29 mouse cellular contexts compared by ENCODE assay signal in the genomic region with DNA sequence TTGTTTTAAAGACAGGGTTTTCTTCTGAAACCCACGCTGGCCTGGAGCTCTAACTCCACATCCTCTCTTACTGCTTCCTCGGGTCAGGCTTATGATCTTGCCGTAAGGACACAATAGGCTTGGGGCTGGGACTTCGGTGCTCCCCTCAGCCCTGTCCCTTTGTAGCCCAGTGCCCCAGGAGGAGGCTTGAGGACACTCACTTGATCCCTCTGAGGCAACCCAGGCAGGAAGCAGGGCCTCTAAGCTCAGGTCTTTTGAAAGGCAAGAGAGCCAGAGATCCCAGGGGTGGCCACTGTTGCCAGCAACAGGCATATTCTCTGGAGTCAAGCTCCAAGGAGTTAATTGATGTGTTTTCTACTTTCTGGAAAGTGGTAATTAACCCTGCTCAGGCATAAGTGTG. TPM values are rescaled to one million over a fixed set of nuclear protein-coding genes. Genes with fewer than 3 reads are reported as not detected.
DNase-seq lines count a peak whose midpoint lies in the region; ATAC-seq and TF ChIP-seq lines count a peak whose summit lies in the region.
"Had no signal": no experiment of that assay in that cellular context is flagged by ENCODE, and none has a peak within 500 bp of the region (broad histone marks: within the 10 kb centered on the region; RNA-seq: fewer than 3 reads in every experiment).

No protein-coding gene starts in this region.

- H3K4me1 ChIP-seq in forebrain, embryonic 15.5 days: peaks cover 38% of the 10 kb centered on the region
- peaks cover 36% of the 10 kb centered on the region for H3K4me1 ChIP-seq in forebrain, embryonic 10.5 days
- H3K4me1 ChIP-seq in heart, embryonic 12.5 days (replicated peaks): peaks cover 29% of the 10 kb centered on the region
- peaks cover 2% of the 10 kb centered on the region; the same call in 1 of the 2 replicates for H3K4me1 ChIP-seq in heart, adult 2 months (ENCODE audit: control insufficient read depth, insufficient read depth, low read length)
- peaks cover 13% of the 10 kb centered on the region for H3K4me1 ChIP-seq in intestine, embryonic 14.5 days (replicated peaks; ENCODE audit: control insufficient read depth, insufficient read depth, low read length)
- 0 out of 2 replicates have a peak, but pooled peaks cover 2% of the 10 kb centered on the region for H3K4me1 ChIP-seq in intestine, postnatal 0 days (replicated peaks; ENCODE audit: control insufficient read depth, insufficient read depth, low read length)

- WGBS in forebrain, embryonic 15.5 days: 49% methylated on average over 4 of the region's 4 CpGs
- 65% methylated on average over 4 of the region's 4 CpGs for WGBS in forebrain, embryonic 10.5 days
- 72% methylated on average over 4 of the region's 4 CpGs for WGBS in heart, embryonic 12.5 days
- WGBS in heart, adult 2 months: 43% methylated on average over 4 of the region's 4 CpGs
- 76% methylated on average over 4 of the region's 4 CpGs for WGBS in intestine, embryonic 14.5 days
- 81% methylated on average over 4 of the region's 4 CpGs for WGBS in intestine, postnatal 0 days

- H3K9me3 ChIP-seq in forebrain, embryonic 15.5 days: no peaks in the 10 kb centered on the region
- no peaks in the 10 kb centered on the region for H3K9me3 ChIP-seq in forebrain, embryonic 10.5 days
- no peaks in the 10 kb centered on the region for H3K9me3 ChIP-seq in heart, embryonic 12.5 days (replicated peaks)
- H3K9me3 ChIP-seq in intestine, embryonic 14.5 days (ENCODE audit: control insufficient read depth, low read length): no peaks in the 10 kb centered on the region
- no peaks in the 10 kb centered on the region for H3K9me3 ChIP-seq in intestine, postnatal 0 days (ENCODE audit: control insufficient read depth)
- H3K9me3 ChIP-seq: G1E; hindbrain, embryonic 15.5 days; limb, embryonic 13.5 days; liver, embryonic 12.5 days; megakaryocyte, embryonic 14.5 days; midbrain, embryonic 13.5 days had no signal

- peaks cover 80% of the 10 kb centered on the region for H3K36me3 ChIP-seq in forebrain, embryonic 15.5 days
- H3K36me3 ChIP-seq in forebrain, embryonic 10.5 days (replicated peaks): peaks cover 98% of the 10 kb centered on the region
- H3K36me3 ChIP-seq in heart, embryonic 12.5 days: peaks cover 82% of the 10 kb centered on the region
- peaks cover 3% of the 10 kb centered on the region; the same call in 1 of the 2 replicates for H3K36me3 ChIP-seq in heart, adult 2 months (ENCODE audit: control insufficient read depth, insufficient read depth, low read length)
- H3K36me3 ChIP-seq in intestine, embryonic 14.5 days (ENCODE audit: control insufficient read depth, insufficient read depth, low read length): peaks cover 88% of the 10 kb centered on the region
- H3K36me3 ChIP-seq in intestine, postnatal 0 days (ENCODE audit: control insufficient read depth, insufficient read depth): peaks cover 56% of the 10 kb centered on the region

- 0 out of 2 replicates have a peak, but pooled peaks cover 2% of the 10 kb centered on the region for H3K79me2 ChIP-seq in heart, adult 2 months (replicated peaks; ENCODE audit: control insufficient read depth, insufficient read depth, low read length)

- H3K27ac ChIP-seq in forebrain, embryonic 15.5 days (replicated peaks): 0 out of 2 replicates have a peak overlapping the region, but pooled peaks have one; percentile 27
- H3K27ac ChIP-seq in forebrain, embryonic 10.5 days: no peak overlapping the region
- H3K27ac ChIP-seq in heart, embryonic 12.5 days (ENCODE audit: poor library complexity, severe bottlenecking): no peak overlapping the region
- H3K27ac ChIP-seq in heart, adult 2 months: no peak overlapping the region
- H3K27ac ChIP-seq in intestine, embryonic 14.5 days (ENCODE audit: low read depth): no peak overlapping the region
- H3K27ac ChIP-seq in intestine, postnatal 0 days (ENCODE audit: low read depth, low read length): no peak overlapping the region; the same call in 1 of the 2 replicates
- H3K27ac ChIP-seq: hindbrain, embryonic 15.5 days; layer of hippocampus, adult 2 months; left cerebral cortex, adult 2 months; limb, embryonic 13.5 days; liver, embryonic 12.5 days; midbrain, embryonic 13.5 days had no signal

- H3K27me3 ChIP-seq in forebrain, embryonic 15.5 days: no peaks in the 10 kb centered on the region
- H3K27me3 ChIP-seq in forebrain, embryonic 10.5 days (ENCODE audit: poor library complexity, severe bottlenecking): no peaks in the 10 kb centered on the region
- H3K27me3 ChIP-seq in heart, embryonic 12.5 days (replicated peaks): no peaks in the 10 kb centered on the region
- H3K27me3 ChIP-seq in heart, adult 2 months (ENCODE audit: control insufficient read depth, insufficient read depth, low read length): no peaks in the 10 kb centered on the region
- no peaks in the 10 kb centered on the region for H3K27me3 ChIP-seq in intestine, embryonic 14.5 days (replicated peaks; ENCODE audit: control insufficient read depth, insufficient read depth, low read length)
- no peaks in the 10 kb centered on the region for H3K27me3 ChIP-seq in intestine, postnatal 0 days (replicated peaks; ENCODE audit: control insufficient read depth, insufficient read depth, low read length)
- H3K27me3 ChIP-seq: hindbrain, embryonic 15.5 days; limb, embryonic 13.5 days; liver, embryonic 12.5 days; megakaryocyte, embryonic 14.5 days; midbrain, embryonic 13.5 days had no signal

- no peak overlapping the region for H3K9ac ChIP-seq in forebrain, embryonic 15.5 days (replicated peaks)
- peak overlapping the region; percentile 15; the same call in 1 of the 2 replicates for H3K9ac ChIP-seq in heart, embryonic 12.5 days
- no peak overlapping the region for H3K9ac ChIP-seq in heart, adult 2 months (ENCODE audit: low read depth, low read length)
- no peak overlapping the region for H3K9ac ChIP-seq in intestine, embryonic 14.5 days (ENCODE audit: low read length)
- H3K9ac ChIP-seq in intestine, postnatal 0 days (ENCODE audit: low read depth, low read length): no peak overlapping the region
- H3K9ac ChIP-seq: hindbrain, embryonic 15.5 days; limb, embryonic 13.5 days; liver, embryonic 12.5 days; midbrain, embryonic 13.5 days had no signal

- H3K4me2 ChIP-seq in forebrain, embryonic 15.5 days (replicated peaks): no peak overlapping the region
- H3K4me2 ChIP-seq in heart, embryonic 12.5 days: no peak overlapping the region
- no peak overlapping the region for H3K4me2 ChIP-seq in intestine, embryonic 14.5 days (ENCODE audit: low read length)
- no peak overlapping the region for H3K4me2 ChIP-seq in intestine, postnatal 0 days (replicated peaks; ENCODE audit: low read depth)
- H3K4me2 ChIP-seq: heart, embryonic 11.5 days; hindbrain, embryonic 15.5 days; limb, embryonic 13.5 days; liver, embryonic 12.5 days; midbrain, embryonic 13.5 days had no signal

- no peak for TF ChIP-seq CTCF in heart, adult 2 months (IDR thresholded peaks at IDR 0.05)
- TF ChIP-seq CTCF in intestine, postnatal 0 days (IDR thresholded peaks at IDR 0.05; ENCODE audit: low read depth): no peak

- intact Hi-C loops in heart, adult 2 months (cut with DNase I): no loop called here

- H3K4me3 ChIP-seq in forebrain, embryonic 15.5 days: no peak overlapping the region
- H3K4me3 ChIP-seq in forebrain, embryonic 10.5 days: no peak overlapping the region
- H3K4me3 ChIP-seq in heart, embryonic 12.5 days: no peak overlapping the region
- H3K4me3 ChIP-seq in heart, adult 2 months: no peak overlapping the region
- no peak overlapping the region for H3K4me3 ChIP-seq in intestine, embryonic 14.5 days (ENCODE audit: low read depth, low read length)
- no peak overlapping the region for H3K4me3 ChIP-seq in intestine, postnatal 0 days (ENCODE audit: low read depth, low read length)
- H3K4me3 ChIP-seq: hindbrain, embryonic 15.5 days; layer of hippocampus, adult 2 months; left cerebral cortex, adult 2 months; limb, embryonic 13.5 days; liver, embryonic 12.5 days; megakaryocyte, embryonic 14.5 days; midbrain, embryonic 13.5 days had no signal

- TF ChIP-seq EP300 in heart, adult 2 months (IDR thresholded peaks at IDR 0.05; ENCODE audit: insufficient read depth, low read depth, low read length): no peak

- no peak for ATAC-seq in forebrain, embryonic 15.5 days (replicated peaks)
- no peak for ATAC-seq in heart, embryonic 12.5 days (ENCODE audit: insufficient number of reproducible peaks, low FRiP score)
- no peak for ATAC-seq in intestine, embryonic 14.5 days (replicated peaks; ENCODE audit: low FRiP score, low TSS enrichment, low read depth)
- no peak for ATAC-seq in intestine, postnatal 0 days
- ATAC-seq: inflammation-experienced regulatory T-cells, adult 6 months; liver, embryonic 12.5 days; lung, postnatal 0 days; midbrain, embryonic 13.5 days had no signal

- TF ChIP-seq POLR2A in heart, adult 2 months (IDR thresholded peaks at IDR 0.05; ENCODE audit: insufficient read depth, low read depth, low read length): no peak

- DNase-seq in forebrain, embryonic 10.5 days (ENCODE audit: extremely low spot score, low spot score): no peak
- DNase-seq in heart, adult 2 months: no peak
- DNase-seq in intestine, embryonic 14.5 days (ENCODE audit: low spot score): peak; percentile 39
- DNase-seq in adipocyte (ENCODE audit: low spot score): peak; percentile 7
- DNase-seq: adrenal gland, postnatal 10 days; cerebellum, adult 8-10 months; cerebellum, postnatal 25 days; gastrocnemius, postnatal 25 days; heart, postnatal 4 days; kidney, adult 2 months; kidney, postnatal 36 days; lung, adult 18-20 months; lung, postnatal 4 days; right cerebral cortex, postnatal 4 days; thymus, postnatal 4 days had no signal

RNA-seq across cellular contexts. Expression of a gene that starts 7.8 kb away (rescaled TPM):
- polyA plus RNA-seq in forebrain, embryonic 15.5 days (2015; fragmentation: Nextera tagmentation; extraction: Ambion mirVana): 17.3 and 19.9 TPM in 2 replicates
- polyA plus RNA-seq in forebrain, embryonic 10.5 days (2016; fragmentation: Nextera tagmentation; extraction: Ambion mirVana): 12.3 and 12.9 TPM in 2 replicates
- 9.2 and 9.3 TPM in 2 replicates for polyA plus RNA-seq in heart, embryonic 12.5 days (2016; fragmentation: Nextera tagmentation; extraction: Ambion mirVana)
- 10 to 100 TPM; 11.7 to 14.3 TPM for total RNA-seq in heart, adult 2 months (2021)
- polyA plus RNA-seq in heart, adult 2 months (2012; rRNA removed): 3.9 and 5.5 TPM in 2 replicates
- polyA plus RNA-seq in intestine, embryonic 14.5 days (2014; fragmentation: Nextera tagmentation; extraction: Ambion mirVana): 14.8 and 16.1 TPM in 2 replicates
- 3.7 and 3.8 TPM in 2 replicates for polyA plus RNA-seq in intestine, postnatal 0 days (2015; fragmentation: Nextera tagmentation; extraction: Ambion mirVana)

RNA-seq across cellular contexts. Expression of a gene that starts 12.3 kb away (rescaled TPM):
- polyA plus RNA-seq in forebrain, embryonic 15.5 days (2015; fragmentation: Nextera tagmentation; extraction: Ambion mirVana): 189 and 204 TPM in 2 replicates
- polyA plus RNA-seq in forebrain, embryonic 10.5 days (2016; fragmentation: Nextera tagmentation; extraction: Ambion mirVana): 249 and 277 TPM in 2 replicates
- 237 and 247 TPM in 2 replicates for polyA plus RNA-seq in heart, embryonic 12.5 days (2016; fragmentation: Nextera tagmentation; extraction: Ambion mirVana)
- total RNA-seq in heart, adult 2 months (2021): 100 to 1,000 TPM; 178 to 202 TPM
- polyA plus RNA-seq in heart, adult 2 months (2012; rRNA removed): 10.1 and 27.3 TPM in 2 replicates
- polyA plus RNA-seq in intestine, embryonic 14.5 days (2014; fragmentation: Nextera tagmentation; extraction: Ambion mirVana): 214 and 260 TPM in 2 replicates
- 211 and 214 TPM in 2 replicates for polyA plus RNA-seq in intestine, postnatal 0 days (2015; fragmentation: Nextera tagmentation; extraction: Ambion mirVana)

RNA-seq across cellular contexts. Expression of a gene that starts 57.8 kb away (rescaled TPM):
- 18.5 and 26.1 TPM in 2 replicates for polyA plus RNA-seq in forebrain, embryonic 15.5 days (2015; fragmentation: Nextera tagmentation; extraction: Ambion mirVana)
- polyA plus RNA-seq in forebrain, embryonic 10.5 days (2016; fragmentation: Nextera tagmentation; extraction: Ambion mirVana): 33.4 and 37.1 TPM in 2 replicates
- 20.7 and 22.6 TPM in 2 replicates for polyA plus RNA-seq in heart, embryonic 12.5 days (2016; fragmentation: Nextera tagmentation; extraction: Ambion mirVana)
- 10 to 100 TPM; 27.3 to 27.9 TPM for total RNA-seq in heart, adult 2 months (2021)
- 9.8 and 19.9 TPM in 2 replicates for polyA plus RNA-seq in heart, adult 2 months (2012; rRNA removed)
- 24.1 and 30.5 TPM in 2 replicates for polyA plus RNA-seq in intestine, embryonic 14.5 days (2014; fragmentation: Nextera tagmentation; extraction: Ambion mirVana)
- polyA plus RNA-seq in intestine, postnatal 0 days (2015; fragmentation: Nextera tagmentation; extraction: Ambion mirVana): 4.8 and 5.2 TPM in 2 replicates

Comparison
In these comparisons a context has a peak if more than half of its experiments do, and no peak if none do; other contexts are left out.
1. DNase-seq: peak in intestine, embryonic 14.5 days (single experiment) and adipocyte (single experiment); none in forebrain, embryonic 10.5 days (single experiment) and heart, adult 2 months (0 of 2).